Mouse (Mus musculus): Measurements from ENCODE around the gene Rdh5. TPM values are rescaled to one million over a fixed set of nuclear protein-coding genes. Genes with fewer than 3 reads are reported as not detected.

Gene Rdh5
- 10.9 and 11.5 TPM in 2 replicates for polyA plus RNA-seq (2012; ENCODE audit: insufficient read depth, insufficient read length, missing spikeins)

DNA sequence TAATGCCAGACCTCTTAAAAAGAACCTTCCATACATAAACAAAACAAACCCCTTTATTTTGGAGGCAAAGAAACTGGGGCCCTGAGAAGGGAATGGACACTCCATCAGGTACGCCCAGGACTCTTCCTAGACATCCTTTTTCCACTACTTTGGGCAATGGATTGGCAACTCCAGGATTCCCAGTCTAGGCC lies at the start of gene Rdh5:
Rdh5 (minus strand) TSS at position 67 of the 191 bp plus-strand sequence.
- H3K4me3 ChIP-seq (ENCODE audit: insufficient read depth, low read depth, low read length) = peak within 1 kb of the TSS; percentile 74
- H3K27ac ChIP-seq (replicated peaks; ENCODE audit: low read depth, low read length) = peak within 1 kb of the TSS; percentile 92
- H3K4me1 ChIP-seq (ENCODE audit: control insufficient read depth, insufficient read depth, insufficient read length, low read length) = peaks cover 11% of the 10 kb centered on the region; the same call in 1 of the 2 replicates

- H3K27ac ChIP-seq (replicated peaks; ENCODE audit: low read depth, low read length) = no peak overlapping the region
- H3K4me1 ChIP-seq (ENCODE audit: control insufficient read depth, insufficient read depth, insufficient read length, low read length) = no peaks in the 10 kb centered on the region
- H3K4me3 ChIP-seq (ENCODE audit: insufficient read depth, low read depth, low read length) = no peak overlapping the region
These were observed 48.1 kb upstream of the Rdh5 start for GRCm38 (mm10) chr10:128970740-128971250.

DNA sequence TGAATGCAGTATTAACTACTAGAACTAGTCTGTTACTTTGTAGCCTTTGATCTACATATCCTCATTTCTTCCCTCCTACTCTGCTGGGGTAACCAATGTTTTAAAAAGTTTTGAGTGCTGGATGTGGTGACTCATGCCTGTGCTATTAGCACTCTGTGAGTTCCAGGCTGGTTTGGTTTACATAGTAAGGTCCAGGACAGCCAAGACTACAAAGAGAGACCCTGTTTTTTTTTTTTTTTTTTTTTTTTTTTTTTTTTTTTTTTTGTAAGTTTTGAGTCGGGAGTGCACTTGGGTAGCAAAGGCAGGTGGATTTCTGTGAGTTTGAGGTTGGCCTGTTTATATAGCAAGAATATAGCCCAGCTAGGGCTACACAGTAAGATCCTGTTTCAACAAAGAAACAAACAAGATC lies 45.7 kb upstream of the Rdh5 start:
- Histone ChIP-seq H3K4me1 (ENCODE audit: control insufficient read depth, insufficient read depth, insufficient read length, low read length) (no peaks in the 10 kb centered on the region), H3K27ac (replicated peaks; ENCODE audit: low read depth, low read length) (no peak overlapping the region), H3K4me3 (ENCODE audit: insufficient read depth, low read depth, low read length) (no peak overlapping the region)

GRCm38 (mm10) chr10:128965871-128966270 lies 43.2 kb upstream of the Rdh5 start:
- no peaks in the 10 kb centered on the region for H3K4me1 ChIP-seq (ENCODE audit: control insufficient read depth, insufficient read depth, insufficient read length, low read length)
- no peak overlapping the region for H3K27ac ChIP-seq (replicated peaks; ENCODE audit: low read depth, low read length)
- H3K4me3 ChIP-seq (ENCODE audit: insufficient read depth, low read depth, low read length) = no peak overlapping the region

- Histone ChIP-seq H3K27ac (replicated peaks; ENCODE audit: low read depth, low read length) (no peak overlapping the region), H3K4me1 (ENCODE audit: control insufficient read depth, insufficient read depth, insufficient read length, low read length) (no peaks in the 10 kb centered on the region), H3K4me3 (ENCODE audit: insufficient read depth, low read depth, low read length) (no peak overlapping the region)
These were observed 42.3 kb upstream of the Rdh5 start for GRCm38 (mm10) chr10:128964961-128965360.

DNA sequence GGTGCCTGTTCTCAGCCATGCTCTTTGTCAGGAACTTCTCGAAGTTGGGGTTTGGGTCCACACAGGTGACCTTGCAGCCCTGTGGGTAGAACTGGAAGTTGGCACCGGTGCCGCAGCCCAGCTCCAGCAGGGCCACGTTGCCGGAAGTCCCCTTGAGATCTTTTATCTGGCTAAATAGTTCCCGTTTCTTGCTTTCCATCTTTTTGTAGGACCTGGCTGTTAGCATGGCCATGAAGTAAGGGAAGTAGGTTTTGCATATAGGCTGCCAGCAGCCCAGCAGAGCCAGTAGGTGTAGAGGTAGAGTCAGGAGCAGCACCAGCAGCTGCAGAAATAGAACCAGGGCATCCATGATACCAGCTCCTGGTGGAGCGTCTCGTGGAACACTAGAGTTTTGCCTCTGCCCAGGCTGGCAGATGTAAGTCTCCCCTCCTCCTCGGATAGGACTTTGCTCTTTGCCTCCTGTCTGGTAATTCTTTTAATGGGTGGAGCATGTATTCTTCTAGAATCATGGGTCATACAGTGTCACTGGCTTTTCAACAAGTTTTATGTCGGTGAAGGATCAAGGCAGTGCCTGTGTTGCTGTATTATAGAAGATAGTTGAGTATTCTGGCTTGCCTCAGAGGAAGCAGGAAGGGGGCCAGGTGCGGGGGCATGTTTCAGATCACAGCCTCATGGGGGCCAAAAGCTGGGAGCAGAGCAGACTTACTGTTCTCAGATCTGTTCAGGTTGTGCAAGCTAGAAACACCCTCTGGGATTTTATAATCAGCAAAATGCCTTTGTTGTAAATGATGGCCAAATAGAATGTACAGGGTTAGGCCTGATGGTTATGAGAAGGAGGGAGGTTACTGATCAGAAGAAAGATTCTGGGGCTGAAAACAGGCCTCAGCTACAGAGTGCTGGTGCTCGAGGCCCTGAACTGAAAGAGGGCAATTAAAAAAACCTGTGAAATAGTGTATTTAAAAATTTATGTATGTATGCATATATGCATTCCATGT lies 38.2 kb upstream of the Rdh5 start, which contains the start of gene Mettl7b:
Mettl7b (minus strand) TSS at position 399 of the 995 bp plus-strand sequence.
- Histone ChIP-seq H3K4me1 (ENCODE audit: control insufficient read depth, insufficient read depth, insufficient read length, low read length) (no peaks in the 10 kb centered on the region), H3K27ac (replicated peaks; ENCODE audit: low read depth, low read length) (no peak within 1 kb of the TSS), H3K4me3 (ENCODE audit: insufficient read depth, low read depth, low read length) (no peak within 1 kb of the TSS)

DNA sequence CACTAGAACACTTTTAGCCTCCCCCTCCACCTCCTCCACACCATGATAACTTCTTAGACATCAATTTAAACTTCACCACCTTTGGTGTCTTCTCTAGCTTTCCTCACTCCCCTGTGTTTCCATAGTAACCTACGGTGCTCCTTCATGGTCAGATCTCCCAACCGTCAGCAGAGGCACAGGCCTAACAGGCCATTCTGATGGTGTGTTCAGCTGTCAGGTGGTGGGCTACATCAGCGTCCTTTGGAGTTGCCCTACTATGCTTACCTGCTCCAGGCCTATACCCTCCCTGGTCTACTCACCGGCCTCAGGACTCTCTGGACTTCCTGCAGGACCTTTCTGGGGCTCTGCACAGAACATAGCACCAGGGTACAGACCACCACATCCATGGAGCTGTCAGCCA lies 37.5 kb upstream of the Rdh5 start:
- H3K4me1 ChIP-seq (ENCODE audit: control insufficient read depth, insufficient read depth, insufficient read length, low read length) = no peaks in the 10 kb centered on the region
- H3K4me3 ChIP-seq (ENCODE audit: insufficient read depth, low read depth, low read length) = no peak overlapping the region
- H3K27ac ChIP-seq (replicated peaks; ENCODE audit: low read depth, low read length) = no peak overlapping the region

DNA sequence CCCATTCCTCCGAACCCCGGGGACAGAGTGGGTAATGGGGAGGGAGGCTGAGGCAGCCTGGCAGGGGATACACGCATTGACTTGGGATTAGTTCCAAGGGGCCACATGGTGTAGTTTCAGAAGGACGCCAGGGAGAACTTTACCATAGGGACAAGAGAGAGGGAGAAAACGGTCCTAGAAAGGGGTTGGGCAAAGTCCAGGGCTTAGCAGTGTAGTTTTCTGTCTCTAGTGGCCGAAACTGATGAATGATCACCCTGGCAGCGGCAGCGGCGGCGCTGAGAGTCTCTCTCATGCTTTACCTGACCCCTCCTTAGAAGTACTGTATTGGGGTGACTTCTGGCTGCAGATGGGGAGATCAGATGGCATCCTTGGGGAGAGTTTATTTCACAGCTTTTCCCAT lies 35.7 kb upstream of the Rdh5 start:
- no peak overlapping the region for H3K4me3 ChIP-seq (ENCODE audit: insufficient read depth, low read depth, low read length)
- H3K27ac ChIP-seq (replicated peaks; ENCODE audit: low read depth, low read length) = no peak overlapping the region
- no peaks in the 10 kb centered on the region for H3K4me1 ChIP-seq (ENCODE audit: control insufficient read depth, insufficient read depth, insufficient read length, low read length)

- H3K27ac ChIP-seq (replicated peaks; ENCODE audit: low read depth, low read length) = no peak overlapping the region
- no peaks in the 10 kb centered on the region for H3K4me1 ChIP-seq (ENCODE audit: control insufficient read depth, insufficient read depth, insufficient read length, low read length)
- H3K4me3 ChIP-seq (ENCODE audit: insufficient read depth, low read depth, low read length) = no peak overlapping the region
These were observed 27.7 kb upstream of the Rdh5 start for GRCm38 (mm10) chr10:128950208-128950887.

DNA sequence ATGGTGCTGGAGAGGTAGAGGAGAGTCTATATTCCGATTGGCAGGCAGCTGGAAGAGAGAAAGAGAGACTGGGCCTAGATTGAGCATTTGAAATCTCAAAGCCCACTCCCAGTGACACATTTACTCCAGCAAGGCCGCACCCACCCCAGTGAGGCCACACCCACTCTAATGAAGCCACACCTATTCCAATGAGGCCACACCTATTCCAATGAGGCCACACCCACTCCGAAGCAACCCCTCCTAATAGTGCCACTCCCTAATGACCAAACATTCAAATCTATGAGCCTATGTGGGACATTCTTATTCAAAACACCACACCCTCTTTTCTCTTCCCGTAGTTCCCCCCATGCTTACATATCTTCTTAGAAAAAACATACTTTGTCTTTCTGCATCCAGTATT lies 24.8 kb upstream of the Rdh5 start:
- Histone ChIP-seq H3K4me1 (ENCODE audit: control insufficient read depth, insufficient read depth, insufficient read length, low read length) (no peaks in the 10 kb centered on the region), H3K4me3 (ENCODE audit: insufficient read depth, low read depth, low read length) (no peak overlapping the region), H3K27ac (replicated peaks; ENCODE audit: low read depth, low read length) (no peak overlapping the region)

GRCm38 (mm10) chr10:128945675-128946074 lies 23.0 kb upstream of the Rdh5 start:
- Histone ChIP-seq H3K27ac (replicated peaks; ENCODE audit: low read depth, low read length) (no peak overlapping the region), H3K4me3 (ENCODE audit: insufficient read depth, low read depth, low read length) (no peak overlapping the region), H3K4me1 (ENCODE audit: control insufficient read depth, insufficient read depth, insufficient read length, low read length) (no peaks in the 10 kb centered on the region)

DNA sequence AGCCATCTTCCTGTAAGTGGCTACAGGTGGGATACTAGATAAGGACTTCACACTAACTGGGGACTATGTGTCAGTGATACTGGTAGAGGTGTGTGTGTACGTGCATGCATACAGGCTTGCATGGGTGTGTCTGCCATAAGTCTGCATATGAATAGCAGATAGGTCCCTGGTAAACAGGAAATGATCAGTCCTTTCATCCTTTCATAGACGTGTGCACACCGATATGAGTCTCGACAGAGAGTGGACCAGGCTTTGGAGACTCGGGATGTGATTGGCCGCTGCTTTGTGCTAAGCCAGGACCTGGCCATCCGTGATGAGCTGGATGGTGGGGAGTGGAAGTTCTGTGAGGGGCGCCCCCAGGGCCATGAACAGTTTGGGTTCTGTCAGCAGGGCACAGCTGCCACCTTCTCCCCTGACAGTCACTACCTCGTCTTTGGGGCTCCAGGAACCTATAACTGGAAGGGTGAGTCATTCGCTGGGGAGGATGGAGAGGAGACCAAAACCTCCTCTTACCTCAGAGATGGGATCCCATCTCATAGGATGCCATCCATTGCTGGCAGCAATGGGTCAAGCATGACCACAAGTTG lies 17.9 kb upstream of the Rdh5 start:
- H3K4me3 ChIP-seq (ENCODE audit: insufficient read depth, low read depth, low read length) = no peak overlapping the region
- peaks cover 3% of the 10 kb centered on the region; the same call in 1 of the 2 replicates for H3K4me1 ChIP-seq (ENCODE audit: control insufficient read depth, insufficient read depth, insufficient read length, low read length)
- no peak overlapping the region for H3K27ac ChIP-seq (replicated peaks; ENCODE audit: low read depth, low read length)

- Histone ChIP-seq H3K27ac (replicated peaks; ENCODE audit: low read depth, low read length) (peak overlapping the region; percentile 99), H3K4me3 (ENCODE audit: insufficient read depth, low read depth, low read length) (no peak overlapping the region), H3K4me1 (ENCODE audit: control insufficient read depth, insufficient read depth, insufficient read length, low read length) (peaks cover 5% of the 10 kb centered on the region; the same call in 1 of the 2 replicates)
These were observed 16.3 kb upstream of the Rdh5 start for GRCm38 (mm10) chr10:128938974-128939373.

DNA sequence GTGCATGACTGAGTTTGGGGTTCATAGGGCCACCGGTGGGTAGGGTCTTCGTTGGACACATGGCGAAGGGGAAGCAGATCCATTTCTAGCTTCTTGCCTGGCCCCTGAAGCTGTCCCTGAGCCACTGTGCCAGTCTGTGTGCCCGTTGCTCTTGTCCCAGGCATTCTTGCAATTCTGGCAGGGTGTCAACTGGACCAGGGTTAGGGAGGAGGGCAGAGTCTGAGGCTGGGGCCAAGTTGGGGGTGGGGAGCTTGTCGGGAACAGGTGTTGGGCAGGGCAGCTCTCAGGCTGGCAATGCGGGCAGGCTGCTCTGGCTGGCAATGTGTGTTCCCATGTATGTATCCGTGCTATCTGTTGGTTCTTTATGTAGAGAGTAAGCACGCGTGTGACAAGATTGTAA lies 15.8 kb upstream of the Rdh5 start:
- H3K27ac ChIP-seq (replicated peaks; ENCODE audit: low read depth, low read length) = peak overlapping the region; percentile 99
- 0 out of 2 replicates have a peak overlapping the region, but pooled peaks have one; percentile 8 for H3K4me3 ChIP-seq (ENCODE audit: insufficient read depth, low read depth, low read length)
- peaks cover 5% of the 10 kb centered on the region; the same call in 1 of the 2 replicates for H3K4me1 ChIP-seq (ENCODE audit: control insufficient read depth, insufficient read depth, insufficient read length, low read length)

- Histone ChIP-seq H3K27ac (replicated peaks; ENCODE audit: low read depth, low read length) (peak overlapping the region; percentile 99), H3K4me3 (ENCODE audit: insufficient read depth, low read depth, low read length) (no peak overlapping the region), H3K4me1 (ENCODE audit: control insufficient read depth, insufficient read depth, insufficient read length, low read length) (peaks cover 5% of the 10 kb centered on the region; the same call in 1 of the 2 replicates)
These were observed 15.2 kb upstream of the Rdh5 start for GRCm38 (mm10) chr10:128937756-128938390.
